Mouse (Mus musculus) neutrophil, adult 65 days (primary cell): Measurements from ENCODE around the gene Rpl23. TPM values are rescaled to one million over a fixed set of nuclear protein-coding genes. Genes with fewer than 3 reads are reported as not detected.

Experiments used
- total RNA-seq: library from RNA; stranded (reverse); gene quantifications from 2 replicates; pipeline ENCODE4 v1.2.4, GENCODE M21; 2023

The Rpl23 gene
- total RNA-seq, result 395 and 426 TPM in 2 replicates

GRCm38 (mm10) chr11:97781832-97782563 lies at the start of gene Rpl23:
Gene Rpl23 (minus strand): TSS chr11:97782437.

GRCm38 (mm10) chr11:97798782-97799145 lies 16.5 kb upstream of the Rpl23 start, which contains the start of gene Lasp1:
Gene Lasp1 (plus strand): TSS chr11:97799000.

DNA sequence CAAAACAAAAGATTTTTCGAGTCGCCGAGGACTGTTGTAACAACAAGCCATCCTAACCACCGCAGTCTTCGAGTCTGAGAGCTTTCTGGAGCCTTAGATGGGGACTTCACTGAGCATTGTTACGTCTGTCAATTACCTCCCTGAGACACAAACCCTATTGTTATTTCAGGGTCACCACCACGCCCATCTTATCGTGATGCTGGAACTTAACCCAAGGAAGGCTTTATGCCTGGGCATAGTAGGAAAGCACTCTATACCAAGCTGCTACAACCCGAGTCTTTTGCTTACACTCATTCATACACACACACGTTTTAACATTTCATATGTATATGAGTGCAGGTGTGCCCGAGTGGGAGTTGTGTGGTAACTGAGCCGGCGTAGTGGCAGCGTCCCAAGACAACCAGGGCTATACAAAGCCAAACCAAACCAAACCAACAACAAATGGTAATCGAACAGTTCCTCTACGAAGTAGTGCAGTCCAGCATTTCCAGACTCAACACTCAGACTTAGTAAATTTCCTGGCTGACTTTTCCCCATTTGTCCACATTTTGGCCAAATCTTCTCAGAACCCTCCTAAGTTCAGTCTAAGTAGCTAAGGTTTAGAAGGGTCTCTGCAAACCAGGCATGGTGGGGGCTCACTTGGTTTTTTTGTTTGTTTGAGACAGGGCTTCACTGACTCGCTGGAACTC lies 6.3 kb downstream of the Rpl23 start, which contains the start of gene 1700001P01Rik:
1700001P01Rik (minus strand) TSS at position 111 of the 689 bp plus-strand sequence.

GRCm38 (mm10) chr11:97766154-97766881 lies 15.9 kb downstream of the Rpl23 start, which contains the start of gene Cwc25:
Gene Cwc25 (minus strand): TSS chr11:97766556.

GRCm38 (mm10) chr11:97744063-97744717 lies 38.0 kb downstream of the Rpl23 start, which contains the start of gene Pip4k2b:
Gene Pip4k2b (minus strand): TSS chr11:97744704.

Other genes with a start within 250 kb of the Rpl23 start
- gene Srcin1, start 206.3 kb downstream of the Rpl23 start, total RNA-seq, result not detected in 2 replicates
- gene Epop, start 152.7 kb downstream of the Rpl23 start, total RNA-seq, result 0.43 and 1.6 TPM in 2 replicates
- gene Mllt6, start 119.0 kb downstream of the Rpl23 start, total RNA-seq, result 6.6 and 9.1 TPM in 2 replicates
- gene Cisd3, start 96.6 kb downstream of the Rpl23 start, total RNA-seq, result 5.6 and 7.7 TPM in 2 replicates
- gene Pcgf2, start 81.9 kb downstream of the Rpl23 start, total RNA-seq, result 0.77 and 1.0 TPM in 2 replicates
- gene Psmb3, start 79.0 kb downstream of the Rpl23 start, total RNA-seq, result 94.9 and 106 TPM in 2 replicates
- gene Pip4k2b, start 37.7 kb downstream of the Rpl23 start, total RNA-seq, result 21.9 and 24.1 TPM in 2 replicates
- 60.7 and 93.3 TPM in 2 replicates for gene Cwc25, start 15.9 kb downstream of the Rpl23 start, total RNA-seq
- gene 1700001P01Rik, start 6.5 kb downstream of the Rpl23 start, total RNA-seq, result not detected in 2 replicates
- 424 and 430 TPM in 2 replicates for gene Lasp1, start 16.6 kb upstream of the Rpl23 start, total RNA-seq
- gene B230217C12Rik, start 58.3 kb upstream of the Rpl23 start, total RNA-seq, result 0.69 and 0.91 TPM in 2 replicates
- 0.44 TPM in 1 of 2 replicates, not detected in the other for gene Fbxo47, start 101.7 kb upstream of the Rpl23 start, total RNA-seq
- gene Plxdc1, start 204.0 kb upstream of the Rpl23 start, total RNA-seq, result 5.1 and 5.4 TPM in 2 replicates
- 13.1 and 19.9 TPM in 2 replicates for gene Arl5c, start 213.7 kb upstream of the Rpl23 start, total RNA-seq
- gene Cacnb1, start 240.6 kb upstream of the Rpl23 start, total RNA-seq, result 0.88 and 0.92 TPM in 2 replicates
- 456 and 517 TPM in 2 replicates for gene Rpl19, start 244.3 kb upstream of the Rpl23 start, total RNA-seq